Mouse (Mus musculus): ENCODE measurements around the gene Slc38a9. TPM values are rescaled to one million over a fixed set of nuclear protein-coding genes. Genes with fewer than 3 reads are reported as not detected.
A peak's percentile ranks its signal among the peaks of the same experiment; 100 is the strongest.

Gene Slc38a9
- total and polyA plus RNA-seq, 3 experiments: 10.8 to 14.1 TPM; not detected in 1

GRCm38 (mm10) chr13:112644996-112645395 is 15.6 kb upstream of the Slc38a9 start:
- no peak for TF ChIP-seq MAFK (IDR thresholded peaks at IDR 0.05; ENCODE audit: borderline replicate concordance, low read depth, low read length)
- peak; percentile 77 for TF ChIP-seq MYB (IDR thresholded peaks at IDR 0.05; ENCODE audit: low read depth, low read length)
- peak; percentile 74 to 86 for TF ChIP-seq EP300 (IDR thresholded peaks at IDR 0.05; ENCODE audit: low read depth in 1 of 2, low read length in 2 of 2)
- no peak for TF ChIP-seq POLR2A (IDR thresholded peaks at IDR 0.05; ENCODE audit: control insufficient read depth in 1 of 2, insufficient read depth in 1 of 2, low read depth in 1 of 2, low read length in 2 of 2, poor library complexity in 1 of 2)
- peak; percentile 54 for TF ChIP-seq GATA1 (IDR thresholded peaks at IDR 0.05; ENCODE audit: low read depth, low read length)
- TF ChIP-seq ETS1 (IDR thresholded peaks at IDR 0.05; ENCODE audit: low read depth, low read length): peak; percentile 42
- peak; percentile 63 for TF ChIP-seq TCF12 (IDR thresholded peaks at IDR 0.05; ENCODE audit: low read depth, low read length)
- 0 out of 2 replicates have a peak, but pooled peaks have one; percentile 24 for TF ChIP-seq RCOR1 (IDR thresholded peaks at IDR 0.05; ENCODE audit: low read depth, low read length)
- no peak for DNase-seq (ENCODE audit: low read depth, low spot score)
- peaks cover 24 to 53% of the 10 kb centered on the region in 2 experiments for H3K4me1 ChIP-seq (ENCODE audit: control insufficient read depth in 1 of 2, insufficient read depth in 2 of 2, low read length in 2 of 2)
- H3K9ac ChIP-seq (ENCODE audit: control insufficient read depth, low read depth, low read length, poor library complexity, severe bottlenecking): peak overlapping the region; percentile 48
- H3K79me2 ChIP-seq (ENCODE audit: control insufficient read depth, insufficient read depth, low read length, poor library complexity): no peaks in the 10 kb centered on the region
- peak overlapping the region; percentile 90 for H3K27ac ChIP-seq (ENCODE audit: control insufficient read depth, low read depth, low read length)
- no peaks in the 10 kb centered on the region for H3K9me3 ChIP-seq (replicated peaks; ENCODE audit: insufficient read depth, low read length)
- no peaks in the 10 kb centered on the region for H3K27me3 ChIP-seq (ENCODE audit: control insufficient read depth in 1 of 2, insufficient read depth in 2 of 2, low read length in 2 of 2)
- H3K4me3 ChIP-seq (ENCODE audit: control insufficient read depth in 1 of 2, insufficient read depth in 1 of 2, low read depth in 2 of 2, low read length in 2 of 2): no peak overlapping the region
- H3K36me3 ChIP-seq (ENCODE audit: control insufficient read depth in 1 of 2, insufficient read depth in 2 of 2, low read length in 2 of 2): peaks cover 0 to 50% of the 10 kb centered on the region in 2 experiments; a peak in 2 of 4 replicates

GRCm38 (mm10) chr13:112645529-112646186 is 14.9 kb upstream of the Slc38a9 start:
- peaks cover 0 to 50% of the 10 kb centered on the region in 2 experiments; a peak in 2 of 4 replicates for H3K36me3 ChIP-seq (ENCODE audit: control insufficient read depth in 1 of 2, insufficient read depth in 2 of 2, low read length in 2 of 2)
- TF ChIP-seq MYB (IDR thresholded peaks at IDR 0.05; ENCODE audit: low read depth, low read length) (peak; percentile 87), POLR2A (IDR thresholded peaks at IDR 0.05; ENCODE audit: control insufficient read depth in 1 of 2, insufficient read depth in 1 of 2, low read depth in 1 of 2, low read length in 2 of 2, poor library complexity in 1 of 2) (no peak), SIN3A (IDR thresholded peaks at IDR 0.05; ENCODE audit: low read length) (peak; percentile 47; the same call in 1 of the 2 replicates), TCF12 (IDR thresholded peaks at IDR 0.05; ENCODE audit: low read depth, low read length) (peak; percentile 95), ETS1 (IDR thresholded peaks at IDR 0.05; ENCODE audit: low read depth, low read length) (peak; percentile 73), GATA1 (IDR thresholded peaks at IDR 0.05; ENCODE audit: low read depth, low read length) (peak; percentile 91), TAL1 (IDR thresholded peaks at IDR 0.05; ENCODE audit: low read length) (peak; percentile 65), MYC (IDR thresholded peaks at IDR 0.05; ENCODE audit: low read depth, low read length) (peak; percentile 62; the same call in 1 of the 2 replicates), KAT2A (conservative IDR thresholded peaks at IDR 0.05; ENCODE audit: low read depth, low read length) (no peak), BHLHE40 (IDR thresholded peaks at IDR 0.05; ENCODE audit: borderline replicate concordance, low read depth, low read length) (peak; percentile 83), MAX (IDR thresholded peaks at IDR 0.05; ENCODE audit: low read length) (peak; percentile 24; the same call in 1 of the 2 replicates), TBP (IDR thresholded peaks at IDR 0.05; ENCODE audit: low read depth, low read length) (peak; percentile 61; the same call in 1 of the 2 replicates), CHD2 (IDR thresholded peaks at IDR 0.05; ENCODE audit: low read length) (no peak), MXI1 (IDR thresholded peaks at IDR 0.05; ENCODE audit: low read depth, low read length) (peak; percentile 24; the same call in 1 of the 2 replicates), EP300 (IDR thresholded peaks at IDR 0.05; ENCODE audit: low read depth in 1 of 2, low read length in 2 of 2) (peak; percentile 93 to 95)
- H3K9me3 ChIP-seq (replicated peaks; ENCODE audit: insufficient read depth, low read length): no peaks in the 10 kb centered on the region
- peak overlapping the region; percentile 88 for H3K27ac ChIP-seq (ENCODE audit: control insufficient read depth, low read depth, low read length)
- no peak overlapping the region; the same call in 1 of the 2 replicates for H3K9ac ChIP-seq (ENCODE audit: control insufficient read depth, low read depth, low read length, poor library complexity, severe bottlenecking)
- H3K4me3 ChIP-seq (ENCODE audit: control insufficient read depth in 1 of 2, insufficient read depth in 1 of 2, low read depth in 2 of 2, low read length in 2 of 2): no peak overlapping the region
- no peaks in the 10 kb centered on the region for H3K79me2 ChIP-seq (ENCODE audit: control insufficient read depth, insufficient read depth, low read length, poor library complexity)
- no peaks in the 10 kb centered on the region for H3K27me3 ChIP-seq (ENCODE audit: control insufficient read depth in 1 of 2, insufficient read depth in 2 of 2, low read length in 2 of 2)
- peaks cover 24 to 53% of the 10 kb centered on the region in 2 experiments for H3K4me1 ChIP-seq (ENCODE audit: control insufficient read depth in 1 of 2, insufficient read depth in 2 of 2, low read length in 2 of 2)
- peak; percentile 66 for DNase-seq (ENCODE audit: low read depth, low spot score)

Data from MEL (cell line).